Mouse (Mus musculus): ENCODE measurements at regions not wholly inside any gene's neighbourhood (a gene's known extent, or its start where the extent isn't known, plus 50 kb on each side); places are given as distances from the start of the nearest gene placed in this dataset.

GRCm38 (mm10) chr12:118694701-118695100 lies 151.4 kb upstream of the Sp8 start:
- no peak for ATAC-seq (ENCODE audit: insufficient number of reproducible peaks, insufficient read depth, low FRiP score, low read depth)
- no peak overlapping the region for H3K4me3 ChIP-seq (ENCODE audit: control insufficient read depth in 1 of 2, insufficient read depth in 1 of 2, low read depth in 1 of 2, low read length in 2 of 2)

GRCm38 (mm10) chr12:118682902-118683301 lies 163.2 kb upstream of the Sp8 start:
- Histone ChIP-seq H3K9me3 (ENCODE audit: control insufficient read depth, low read length) (no peaks in the 10 kb centered on the region), H3K4me2 (ENCODE audit: low read length) (no peak overlapping the region), H3K4me3 (ENCODE audit: control insufficient read depth in 1 of 2, insufficient read depth in 1 of 2, low read depth in 1 of 2, low read length in 2 of 2) (no peak overlapping the region), H3K36me3 (ENCODE audit: control insufficient read depth, insufficient read depth, low read length) (no peaks in the 10 kb centered on the region), H3K27me3 (ENCODE audit: control insufficient read depth, insufficient read depth, low read length) (no peaks in the 10 kb centered on the region), H3K27ac (replicated peaks in 1 of 2; ENCODE audit: control insufficient read depth in 1 of 2, insufficient read depth in 1 of 2, low read depth in 2 of 2, low read length in 2 of 2) (no peak overlapping the region), H3K4me1 (ENCODE audit: control insufficient read depth in 2 of 2, insufficient read depth in 2 of 2, low read length in 2 of 2) (no peaks in the 10 kb centered on the region), H3K9ac (ENCODE audit: low read length) (no peak overlapping the region)
- ATAC-seq (ENCODE audit: insufficient number of reproducible peaks, insufficient read depth, low FRiP score, low read depth) = no peak
- WGBS = 91% methylated on average over 1 of the region's 1 CpGs

More at GRCm38 (mm10) chr12:118694701-118695100, 151.4 kb upstream of the Sp8 start:
- Histone ChIP-seq H3K4me2 (ENCODE audit: low read length) (no peak overlapping the region), H3K36me3 (ENCODE audit: control insufficient read depth, insufficient read depth, low read length) (no peaks in the 10 kb centered on the region), H3K9me3 (ENCODE audit: control insufficient read depth, low read length) (0 out of 2 replicates have a peak, but pooled peaks cover 3% of the 10 kb centered on the region), H3K4me1 (ENCODE audit: control insufficient read depth in 2 of 2, insufficient read depth in 2 of 2, low read length in 2 of 2) (no peaks in the 10 kb centered on the region), H3K9ac (ENCODE audit: low read length) (no peak overlapping the region), H3K27ac (replicated peaks in 1 of 2; ENCODE audit: control insufficient read depth in 1 of 2, insufficient read depth in 1 of 2, low read depth in 2 of 2, low read length in 2 of 2) (no peak overlapping the region), H3K27me3 (ENCODE audit: control insufficient read depth, insufficient read depth, low read length) (no peaks in the 10 kb centered on the region)
- 57% methylated on average over 2 of the region's 2 CpGs for WGBS

GRCm38 (mm10) chr12:118677989-118678388 lies 168.1 kb upstream of the Sp8 start:
- H3K27me3 ChIP-seq (ENCODE audit: control insufficient read depth, insufficient read depth, low read length) = no peaks in the 10 kb centered on the region
- no peak overlapping the region for H3K27ac ChIP-seq (replicated peaks in 1 of 2; ENCODE audit: control insufficient read depth in 1 of 2, insufficient read depth in 1 of 2, low read depth in 2 of 2, low read length in 2 of 2)
- ATAC-seq (ENCODE audit: insufficient number of reproducible peaks, insufficient read depth, low FRiP score, low read depth) = no peak
- H3K9me3 ChIP-seq (ENCODE audit: control insufficient read depth, low read length) = no peaks in the 10 kb centered on the region
- WGBS = 89% methylated on average over 4 of the region's 4 CpGs
- H3K4me2 ChIP-seq (ENCODE audit: low read length) = no peak overlapping the region
- no peaks in the 10 kb centered on the region for H3K4me1 ChIP-seq (ENCODE audit: control insufficient read depth in 2 of 2, insufficient read depth in 2 of 2, low read length in 2 of 2)
- H3K36me3 ChIP-seq (ENCODE audit: control insufficient read depth, insufficient read depth, low read length) = no peaks in the 10 kb centered on the region
- no peak overlapping the region for H3K9ac ChIP-seq (ENCODE audit: low read length)
- no peak overlapping the region for H3K4me3 ChIP-seq (ENCODE audit: control insufficient read depth in 1 of 2, insufficient read depth in 1 of 2, low read depth in 1 of 2, low read length in 2 of 2)

- Histone ChIP-seq H3K9me3 (ENCODE audit: control insufficient read depth, low read length) (no peaks in the 10 kb centered on the region), H3K4me2 (ENCODE audit: low read length) (peak overlapping the region; percentile 45; the same call in 1 of the 2 replicates), H3K4me3 (ENCODE audit: control insufficient read depth in 1 of 2, insufficient read depth in 1 of 2, low read depth in 1 of 2, low read length in 2 of 2) (no peak overlapping the region), H3K27ac (replicated peaks in 1 of 2; ENCODE audit: control insufficient read depth in 1 of 2, insufficient read depth in 1 of 2, low read depth in 2 of 2, low read length in 2 of 2) (no peak overlapping the region), H3K9ac (ENCODE audit: low read length) (no peak overlapping the region), H3K27me3 (ENCODE audit: control insufficient read depth, insufficient read depth, low read length) (no peaks in the 10 kb centered on the region), H3K4me1 (ENCODE audit: control insufficient read depth in 2 of 2, insufficient read depth in 2 of 2, low read length in 2 of 2) (peaks cover 0 to 4% of the 10 kb centered on the region in 2 experiments; a peak in 2 of 4 replicates), H3K36me3 (ENCODE audit: control insufficient read depth, insufficient read depth, low read length) (no peaks in the 10 kb centered on the region)
- no peak for ATAC-seq (ENCODE audit: insufficient number of reproducible peaks, insufficient read depth, low FRiP score, low read depth)
- 43% methylated on average over 9 of the region's 9 CpGs for WGBS
Measured at GRCm38 (mm10) chr12:118661575-118661974, 184.6 kb upstream of the Sp8 start.

- H3K27me3 ChIP-seq (ENCODE audit: control insufficient read depth, insufficient read depth, low read length) = no peaks in the 10 kb centered on the region
- H3K4me2 ChIP-seq (ENCODE audit: low read length) = peak overlapping the region; percentile 45
- no peaks in the 10 kb centered on the region for H3K9me3 ChIP-seq (ENCODE audit: control insufficient read depth, low read length)
- H3K4me1 ChIP-seq (ENCODE audit: control insufficient read depth in 2 of 2, insufficient read depth in 2 of 2, low read length in 2 of 2) = peaks cover 0 to 4% of the 10 kb centered on the region in 2 experiments; a peak in 2 of 4 replicates
- no peak for ATAC-seq (ENCODE audit: insufficient number of reproducible peaks, insufficient read depth, low FRiP score, low read depth)
- no peaks in the 10 kb centered on the region for H3K36me3 ChIP-seq (ENCODE audit: control insufficient read depth, insufficient read depth, low read length)
- no peak overlapping the region for H3K9ac ChIP-seq (ENCODE audit: low read length)
- 14% methylated on average over 5 of the region's 5 CpGs for WGBS
- 0 out of 4 replicates have a peak overlapping the region, but pooled peaks of 1 of the 2 experiments have one; percentile 1 for H3K4me3 ChIP-seq (ENCODE audit: control insufficient read depth in 1 of 2, insufficient read depth in 1 of 2, low read depth in 1 of 2, low read length in 2 of 2)
- H3K27ac ChIP-seq (replicated peaks in 1 of 2; ENCODE audit: control insufficient read depth in 1 of 2, insufficient read depth in 1 of 2, low read depth in 2 of 2, low read length in 2 of 2) = no peak overlapping the region
Measured at GRCm38 (mm10) chr12:118661214-118661486, 185.0 kb upstream of the Sp8 start.

GRCm38 (mm10) chr12:118660384-118661213 lies 185.5 kb upstream of the Sp8 start:
- H3K36me3 ChIP-seq (ENCODE audit: control insufficient read depth, insufficient read depth, low read length) = no peaks in the 10 kb centered on the region
- peaks cover 0 to 4% of the 10 kb centered on the region in 2 experiments; a peak in 2 of 4 replicates for H3K4me1 ChIP-seq (ENCODE audit: control insufficient read depth in 2 of 2, insufficient read depth in 2 of 2, low read length in 2 of 2)
- ATAC-seq (ENCODE audit: insufficient number of reproducible peaks, insufficient read depth, low FRiP score, low read depth) = no peak
- no peaks in the 10 kb centered on the region for H3K27me3 ChIP-seq (ENCODE audit: control insufficient read depth, insufficient read depth, low read length)
- no peak overlapping the region for H3K27ac ChIP-seq (replicated peaks in 1 of 2; ENCODE audit: control insufficient read depth in 1 of 2, insufficient read depth in 1 of 2, low read depth in 2 of 2, low read length in 2 of 2)
- H3K9ac ChIP-seq (ENCODE audit: low read length) = no peak overlapping the region
- H3K9me3 ChIP-seq (ENCODE audit: control insufficient read depth, low read length) = no peaks in the 10 kb centered on the region
- peak overlapping the region in 1 of 2 experiments; percentile 1; a peak in 1 of 4 replicates for H3K4me3 ChIP-seq (ENCODE audit: control insufficient read depth in 1 of 2, insufficient read depth in 1 of 2, low read depth in 1 of 2, low read length in 2 of 2)
- WGBS = 15% methylated on average over 12 of the region's 12 CpGs
- peak overlapping the region; percentile 45 for H3K4me2 ChIP-seq (ENCODE audit: low read length)

- H3K27me3 ChIP-seq (ENCODE audit: control insufficient read depth, insufficient read depth, low read length) = no peaks in the 10 kb centered on the region
- H3K4me3 ChIP-seq (ENCODE audit: control insufficient read depth in 1 of 2, insufficient read depth in 1 of 2, low read depth in 1 of 2, low read length in 2 of 2) = no peak overlapping the region
- peaks cover 0 to 4% of the 10 kb centered on the region in 2 experiments; a peak in 2 of 4 replicates for H3K4me1 ChIP-seq (ENCODE audit: control insufficient read depth in 2 of 2, insufficient read depth in 2 of 2, low read length in 2 of 2)
- ATAC-seq (ENCODE audit: insufficient number of reproducible peaks, insufficient read depth, low FRiP score, low read depth) = no peak
- no peaks in the 10 kb centered on the region for H3K9me3 ChIP-seq (ENCODE audit: control insufficient read depth, low read length)
- H3K9ac ChIP-seq (ENCODE audit: low read length) = no peak overlapping the region
- 68% methylated on average over 14 of the region's 14 CpGs for WGBS
- no peak overlapping the region for H3K27ac ChIP-seq (replicated peaks in 1 of 2; ENCODE audit: control insufficient read depth in 1 of 2, insufficient read depth in 1 of 2, low read depth in 2 of 2, low read length in 2 of 2)
- H3K36me3 ChIP-seq (ENCODE audit: control insufficient read depth, insufficient read depth, low read length) = no peaks in the 10 kb centered on the region
- no peak overlapping the region for H3K4me2 ChIP-seq (ENCODE audit: low read length)
Measured at GRCm38 (mm10) chr12:118659240-118660120, 186.6 kb upstream of the Sp8 start.
